Mouse (Mus musculus): ENCODE data around the gene Grin2a.

DNA sequence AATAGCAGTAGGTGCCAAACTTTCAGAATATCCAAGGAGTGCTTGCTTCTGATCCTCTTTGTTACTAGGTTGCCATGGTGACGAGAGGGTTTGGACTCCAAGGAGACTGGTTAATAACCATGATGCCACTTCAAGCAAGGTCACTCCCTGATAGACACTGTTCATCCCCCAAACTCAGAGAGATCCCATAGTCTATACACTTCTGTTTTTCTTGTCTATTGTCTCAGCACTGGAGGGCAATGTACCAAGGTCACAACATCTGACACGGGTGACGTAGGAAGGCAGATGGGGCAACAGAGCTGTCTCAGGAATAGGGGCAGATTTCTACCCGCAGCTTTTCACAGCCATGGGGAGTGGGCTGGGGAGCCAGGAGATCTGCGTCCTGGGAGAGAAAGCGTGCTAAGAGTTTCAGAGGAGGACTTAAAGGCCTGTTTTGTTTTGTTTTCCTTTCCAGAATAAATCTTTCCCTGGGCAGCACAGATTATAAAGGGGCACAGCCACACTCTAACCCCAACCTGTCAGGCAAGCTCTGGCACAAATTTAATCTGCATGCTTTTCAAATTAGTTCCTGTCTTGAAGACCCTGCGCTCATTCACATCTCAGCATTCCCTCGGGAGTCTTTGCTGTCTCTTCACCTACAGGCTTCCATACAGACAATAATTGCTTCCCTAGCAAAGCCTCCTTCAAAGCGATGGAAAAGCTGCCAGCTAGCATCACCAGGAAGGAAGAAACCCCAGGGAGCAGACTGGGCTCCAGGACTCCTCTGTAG lies 461.6 kb downstream of the Grin2a start:
- no peak for TF ChIP-seq TAL1 (IDR thresholded peaks at IDR 0.05; ENCODE audit: low read length)
- no peak for TF ChIP-seq GATA1 (IDR thresholded peaks at IDR 0.05; ENCODE audit: low read length)
